17 mouse cellular contexts compared by ENCODE assay signal in genomic region chr17:8724464-8724974, GRCm38 (mm10).
DNase-seq lines count a peak whose midpoint lies in the region; ATAC-seq lines count a peak whose summit lies in the region.
"Had no signal": no experiment of that assay in that cellular context is flagged by ENCODE, and none has a peak within 500 bp of the region (broad histone marks: within the 10 kb centered on the region; RNA-seq: fewer than 3 reads in every experiment).

No protein-coding gene starts in this region.

- no peak for ATAC-seq in granulocyte monocyte progenitor cell, adult 5-6 weeks (replicated peaks; ENCODE audit: poor library complexity, severe bottlenecking)
- ATAC-seq: CD4-positive, CD25-positive, alpha-beta regulatory T cell, adult 4 months; forebrain, embryonic 16.5 days; intestine, postnatal 0 days had no signal

- DNase-seq in heart, adult 11 months: peak; percentile 69
- no peak for DNase-seq in heart, postnatal 36 days
- DNase-seq in cerebellum, adult 11 months: peak; percentile 68
- DNase-seq in cerebellum, adult 8-10 months: peak; percentile 64
- peak; percentile 71 to 78 for DNase-seq in cerebellum, postnatal 14 days
- DNase-seq in lung, postnatal 10 days: no peak
- no peak for DNase-seq in thymus, postnatal 25 days
- DNase-seq: adrenal gland, adult 8-10 months; adrenal gland, postnatal 36 days; B cell, adult 2 months; gastrocnemius, postnatal 14 days; heart, postnatal 14 days; kidney, adult 9 months had no signal

- intact Hi-C loops in heart, postnatal 36 days (cut with DNase I): no loop called here

Comparison
In these comparisons a context has a peak if more than half of its experiments do, and no peak if none do; other contexts are left out.
1. DNase-seq: peak in heart, adult 11 months (single experiment), cerebellum, adult 11 months (single experiment), cerebellum, adult 8-10 months (single experiment) and cerebellum, postnatal 14 days (2 of 2); none in heart, postnatal 36 days (0 of 2), lung, postnatal 10 days (single experiment) and thymus, postnatal 25 days (single experiment).